Mouse (Mus musculus) heart, adult 11 months (tissue): Measurements from ENCODE around the gene Tfip11.

Source experiments
- DNase-seq: peaks from one replicate; pipeline ENCODE4 v3.0.0; 2022

The Tfip11 gene

DNA sequence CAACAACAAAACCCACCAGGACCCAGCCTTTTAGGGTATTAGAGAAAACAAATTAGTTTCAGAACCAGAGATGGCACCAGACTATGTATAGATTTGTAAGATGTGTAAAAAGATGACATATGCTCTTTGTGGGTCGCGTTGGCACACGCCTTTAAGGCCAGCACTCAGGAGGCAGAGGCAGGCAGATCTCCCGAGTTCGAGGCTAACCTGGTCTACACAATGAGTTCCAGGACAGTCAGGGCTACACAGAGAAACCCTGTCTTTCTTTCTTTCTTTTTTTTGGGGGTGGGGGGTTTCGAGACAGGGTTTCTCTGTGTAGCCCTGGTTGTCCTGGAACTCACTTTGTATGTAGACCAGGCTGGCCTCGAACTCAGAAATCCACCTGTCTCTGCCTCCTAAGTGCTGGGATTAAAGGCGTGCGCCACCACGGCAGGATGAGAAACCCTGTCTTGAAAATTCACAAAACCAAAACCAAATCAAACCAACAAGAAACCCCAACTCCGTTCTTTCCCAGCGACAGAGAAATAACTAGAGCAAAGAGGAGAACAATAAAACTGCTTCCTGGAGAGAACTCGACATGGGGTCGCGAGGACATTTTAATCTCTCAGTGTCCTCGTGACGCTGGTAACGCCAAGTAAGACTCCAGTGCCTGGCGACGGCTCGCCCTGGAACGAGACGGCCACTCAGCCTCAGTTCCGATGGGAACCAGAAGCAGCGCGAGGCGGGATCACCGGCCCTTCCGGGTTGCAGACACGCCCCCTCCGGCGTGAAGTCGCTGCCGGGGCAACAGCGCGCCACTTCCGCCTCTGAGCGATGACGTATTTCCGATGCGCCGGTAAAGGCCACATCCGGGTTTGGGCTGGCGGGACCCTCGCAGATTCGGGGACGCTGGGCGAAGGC is at the start of gene Tfip11:
Tfip11 (plus strand) TSS at position 813 of the 900 bp plus-strand sequence.
- DNase-seq = peak; percentile 99

GRCm38 (mm10) chr5:112276907-112277348 is 49.2 kb upstream of the Tfip11 start:
- no peak for DNase-seq

- DNase-seq = no peak
These were observed 48.2 kb upstream of the Tfip11 start for GRCm38 (mm10) chr5:112277906-112278470.

DNA sequence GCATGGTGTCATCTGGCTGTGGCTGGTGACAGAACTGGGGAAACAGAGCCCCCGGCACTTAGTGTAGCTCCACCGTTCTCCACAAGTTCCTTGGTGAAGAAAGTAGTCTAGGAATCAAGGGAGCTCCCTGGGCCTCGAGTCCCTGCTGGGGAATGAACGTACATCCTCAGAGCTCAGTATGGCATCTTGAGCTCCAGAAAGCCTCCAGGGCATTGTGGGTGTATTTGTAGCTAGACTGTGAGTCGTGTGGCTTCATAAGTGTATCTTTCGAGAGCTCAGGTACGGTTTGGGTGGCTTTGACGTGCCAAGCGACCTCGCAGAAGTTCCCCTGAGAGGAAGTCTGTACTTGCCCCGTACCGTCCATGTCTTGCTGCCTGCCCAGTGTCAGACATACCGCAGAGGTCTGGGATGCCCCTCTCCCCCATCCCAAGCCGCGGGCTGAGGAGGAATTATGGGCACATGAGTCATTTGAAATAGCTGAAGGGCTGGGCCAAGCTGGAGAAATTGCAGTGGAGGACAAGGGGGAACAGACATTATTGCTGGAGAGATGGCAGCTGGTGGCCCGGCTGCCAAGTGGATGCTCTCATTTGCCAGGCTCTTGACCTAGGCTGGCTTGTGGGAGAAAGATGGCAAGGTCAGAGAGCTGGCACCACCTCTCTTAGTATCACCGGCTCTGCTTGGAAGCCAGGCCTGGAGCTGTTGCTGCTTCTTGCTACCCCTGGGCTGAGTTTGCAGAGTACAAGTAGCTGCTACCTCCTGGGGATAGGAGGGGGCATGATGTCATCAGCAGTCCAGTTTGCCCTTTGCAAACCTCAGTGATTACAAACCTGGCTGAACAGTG is 46.8 kb upstream of the Tfip11 start:
- peak; percentile 98 for DNase-seq

GRCm38 (mm10) chr5:112280151-112280550 is 46.0 kb upstream of the Tfip11 start:
- peak; percentile 98 for DNase-seq

DNA sequence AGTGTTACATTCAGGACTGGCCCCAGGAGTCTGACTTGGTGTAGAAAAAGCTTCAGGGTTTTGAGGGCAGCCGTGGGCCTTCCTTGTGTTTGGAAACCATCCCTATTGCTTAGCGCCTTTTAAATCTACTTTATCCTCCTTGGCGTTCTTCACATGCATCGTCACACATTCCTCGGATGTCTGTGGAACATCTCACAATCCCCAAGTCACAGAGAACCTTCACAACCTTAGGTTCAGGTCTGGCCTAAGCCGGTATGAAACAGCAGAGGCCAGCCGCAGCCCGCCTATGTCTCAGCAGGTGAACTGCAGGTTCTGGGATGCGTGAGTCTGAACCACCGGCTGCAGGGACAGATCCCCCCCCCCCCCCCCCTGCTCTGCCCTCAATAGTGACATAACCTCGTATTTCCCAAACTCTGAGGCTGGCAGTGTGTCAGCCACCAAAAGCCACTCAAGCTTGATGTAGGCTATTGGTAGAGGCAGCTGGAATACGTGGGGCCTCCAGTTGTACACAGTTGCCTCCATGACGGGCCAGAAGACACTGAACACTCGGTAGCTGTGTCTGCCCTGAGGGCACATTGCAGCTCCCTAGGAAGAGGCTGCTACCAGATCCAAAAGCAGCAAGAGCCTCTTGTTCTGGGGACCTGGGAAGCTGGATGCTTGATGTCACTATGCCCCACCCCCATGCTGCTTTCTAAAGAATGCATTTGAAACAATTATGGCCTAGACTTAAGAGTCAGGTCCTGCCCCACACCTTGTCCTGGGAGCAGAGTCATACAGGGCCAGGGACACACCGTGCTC is 45.1 kb upstream of the Tfip11 start:
- DNase-seq = no peak

DNA sequence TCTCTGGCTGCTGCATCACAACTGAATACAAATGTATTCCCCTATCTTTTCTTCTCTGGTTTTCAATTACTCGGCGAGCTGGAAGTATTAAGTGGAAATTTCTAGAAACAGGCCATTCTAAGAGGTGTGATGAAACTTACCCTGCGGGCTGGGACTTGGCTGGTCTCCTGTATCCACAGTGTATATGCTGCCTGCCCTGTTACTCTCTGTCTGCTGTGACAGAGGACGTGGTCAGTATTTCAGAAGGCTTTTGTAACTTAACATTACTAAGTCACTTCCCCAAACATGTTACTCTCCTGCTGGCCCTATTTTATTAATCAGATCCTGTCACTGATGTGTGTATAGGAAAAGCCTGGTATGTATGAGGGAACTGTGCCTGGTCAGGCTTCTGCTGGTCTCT is 44.5 kb upstream of the Tfip11 start:
- DNase-seq = no peak

GRCm38 (mm10) chr5:112282123-112282779 is 43.9 kb upstream of the Tfip11 start:
- DNase-seq = peak; percentile 96

GRCm38 (mm10) chr5:112282780-112283482 is 43.2 kb upstream of the Tfip11 start:
- DNase-seq = no peak

GRCm38 (mm10) chr5:112283543-112284202 is 42.5 kb upstream of the Tfip11 start:
- DNase-seq = peak; percentile 99

DNA sequence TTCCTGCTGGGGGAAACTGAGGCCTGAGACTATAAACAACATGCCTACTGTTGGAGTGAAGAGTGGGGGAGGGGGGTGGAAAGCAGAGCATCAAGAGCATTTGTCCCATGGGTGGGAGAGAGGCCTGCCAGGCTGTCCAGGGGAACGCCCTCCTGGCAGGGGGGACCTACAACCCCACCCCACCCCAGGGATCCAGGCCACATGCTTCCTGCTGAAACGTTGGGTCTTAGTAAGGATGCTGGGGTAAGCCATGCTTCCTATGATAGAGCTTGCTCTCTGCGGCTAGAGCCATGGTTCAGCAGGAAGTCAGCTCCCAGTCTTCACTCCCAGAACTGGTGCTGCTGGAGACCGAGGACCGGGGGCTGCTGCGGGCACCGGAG is 42.0 kb upstream of the Tfip11 start:
- DNase-seq = no peak

GRCm38 (mm10) chr5:112285548-112286085 is 40.5 kb upstream of the Tfip11 start:
- no peak for DNase-seq

GRCm38 (mm10) chr5:112286608-112286983 is 39.6 kb upstream of the Tfip11 start:
- no peak for DNase-seq

GRCm38 (mm10) chr5:112286984-112287641 is 39.0 kb upstream of the Tfip11 start:
- DNase-seq = peak; percentile 94

DNA sequence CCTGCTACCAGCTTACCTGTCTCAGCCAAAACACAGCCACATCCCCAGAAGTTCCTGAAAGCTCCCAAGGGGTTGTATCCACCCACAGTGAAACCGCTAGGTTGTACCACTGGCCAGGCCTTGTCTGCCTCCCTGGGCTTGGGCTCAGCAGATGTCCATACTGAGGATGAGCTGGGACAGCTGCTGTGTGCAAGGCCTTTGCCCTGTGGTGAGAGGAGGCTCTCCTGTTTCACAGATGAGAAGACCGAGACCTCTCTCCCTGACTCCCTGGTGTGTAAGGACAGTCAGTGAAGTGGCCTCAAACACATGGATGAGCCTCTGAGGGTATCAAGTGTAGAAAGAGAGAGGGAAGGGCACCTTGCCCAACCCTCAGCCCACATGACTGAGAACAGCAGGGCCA is 38.5 kb upstream of the Tfip11 start:
- peak; percentile 87 for DNase-seq

- DNase-seq = peak; percentile 98
These were observed 37.7 kb upstream of the Tfip11 start for GRCm38 (mm10) chr5:112288193-112289141.

DNA sequence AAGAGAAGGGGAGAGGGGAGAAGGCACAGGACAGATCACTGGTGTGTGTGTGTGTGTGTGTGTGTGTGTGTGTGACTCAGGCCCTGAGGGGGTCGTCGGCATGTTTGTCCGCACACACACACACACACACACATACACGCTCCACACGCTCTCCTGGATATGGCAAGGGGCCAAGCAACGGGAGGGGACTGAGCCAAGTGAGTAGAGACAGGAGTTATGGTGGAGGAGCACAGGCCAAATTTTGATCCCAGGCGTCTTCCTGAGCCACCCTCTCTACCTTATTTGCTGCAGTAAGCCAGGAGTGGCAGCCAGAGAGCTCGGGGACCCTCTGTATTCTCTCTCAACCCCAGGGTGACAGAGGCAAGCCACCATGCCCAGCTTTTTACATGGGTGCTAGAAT is 36.9 kb upstream of the Tfip11 start:
- peak; percentile 97 for DNase-seq

DNA sequence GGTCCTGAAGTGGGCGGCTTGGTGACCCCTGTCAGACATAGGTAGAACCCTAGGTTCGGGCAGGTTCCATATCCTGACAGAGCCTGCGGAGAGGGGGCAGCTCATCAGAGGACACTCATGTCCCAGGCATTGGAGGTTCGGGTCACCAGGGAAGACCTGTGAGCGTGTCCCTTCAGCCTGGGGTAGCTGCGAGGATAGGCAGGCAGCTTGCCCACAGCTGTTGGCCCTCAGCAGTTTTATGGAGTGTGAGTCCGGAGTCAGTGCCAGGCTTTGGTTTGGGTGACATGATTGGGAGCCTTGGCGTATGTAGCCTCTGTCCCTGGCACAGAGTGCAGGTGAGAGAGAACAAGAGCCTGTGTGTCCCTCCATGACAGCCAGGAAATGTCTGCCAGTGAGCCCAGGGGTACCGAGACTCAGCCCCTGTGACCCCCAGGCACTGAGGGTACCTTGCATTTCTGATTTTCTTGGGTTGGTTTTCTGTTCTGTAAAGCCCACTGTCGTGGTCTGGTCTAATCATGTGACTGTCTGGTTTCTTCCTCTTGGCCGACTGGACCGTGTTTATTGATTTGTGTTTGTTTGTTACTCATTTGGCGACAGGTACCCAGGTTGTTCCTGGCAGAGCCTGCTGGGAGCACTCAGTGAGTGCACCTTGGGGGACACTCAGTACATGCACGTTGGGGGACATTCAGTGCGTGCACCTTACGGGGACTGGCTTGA is 36.2 kb upstream of the Tfip11 start:
- peak; percentile 98 for DNase-seq
